ENCODE assay signal across 17 mouse cellular contexts in the genomic region with DNA sequence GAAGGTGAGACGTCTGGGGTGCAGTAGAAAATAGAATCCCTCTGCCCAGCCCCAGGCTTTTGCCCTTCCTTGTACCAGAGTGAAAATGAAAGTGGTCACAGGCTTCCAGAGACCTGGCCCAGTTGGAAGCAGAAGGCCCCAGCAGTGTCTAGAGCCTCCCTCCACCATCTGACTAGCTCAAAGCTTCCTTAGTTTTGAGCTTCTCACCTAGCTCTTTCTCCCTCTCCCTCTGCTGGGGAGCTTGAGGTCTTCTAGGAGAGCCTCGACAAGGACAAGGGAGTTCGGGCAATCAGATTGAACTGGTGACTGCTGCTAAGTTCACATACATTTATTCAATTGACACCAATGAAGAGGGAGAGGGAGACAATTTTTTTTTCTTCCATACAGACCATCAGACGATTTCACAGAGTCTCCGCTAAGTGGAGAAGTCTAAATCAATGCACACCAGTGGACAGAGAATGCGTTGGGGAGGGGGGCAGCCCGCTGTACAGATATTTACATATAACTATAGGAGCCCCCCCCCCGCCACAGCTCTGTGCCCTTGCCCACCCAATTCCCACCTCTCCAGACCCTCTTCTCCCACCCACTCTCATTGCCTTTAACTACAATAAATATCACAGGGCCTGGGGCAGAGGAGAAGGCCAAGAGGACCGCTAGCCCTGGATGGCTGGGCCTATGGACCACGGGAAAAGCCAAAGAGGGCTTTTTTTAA. TPM values are rescaled to one million over a fixed set of nuclear protein-coding genes. Genes with fewer than 3 reads are reported as not detected.
DNase-seq lines count a peak whose midpoint lies in the region; ATAC-seq and TF ChIP-seq lines count a peak whose summit lies in the region.
"Had no signal": no experiment of that assay in that cellular context is flagged by ENCODE, and none has a peak within 500 bp of the region (broad histone marks: within the 10 kb centered on the region; RNA-seq: fewer than 3 reads in every experiment).

No protein-coding gene starts in this region.

- peak; percentile 34; the same call in 1 of the 2 replicates for TF ChIP-seq CTCF in kidney, postnatal 0 days (IDR thresholded peaks at IDR 0.05; ENCODE audit: low read depth)

- peaks cover 11% of the 10 kb centered on the region; the same call in 1 of the 2 replicates for H3K4me1 ChIP-seq in kidney, postnatal 0 days (replicated peaks; ENCODE audit: insufficient read depth, low read length)
- peaks cover 43% of the 10 kb centered on the region for H3K4me1 ChIP-seq in embryonic facial prominence, embryonic 15.5 days
- H3K4me1 ChIP-seq in midbrain, embryonic 13.5 days (replicated peaks) = peaks cover 38% of the 10 kb centered on the region

- H3K27ac ChIP-seq in kidney, postnatal 0 days = no peak overlapping the region
- H3K27ac ChIP-seq in embryonic facial prominence, embryonic 15.5 days (replicated peaks) = no peak overlapping the region
- no peak overlapping the region for H3K27ac ChIP-seq in midbrain, embryonic 13.5 days
- H3K27ac ChIP-seq: gastrocnemius, adult 2 months had no signal

- ATAC-seq in kidney, postnatal 0 days (replicated peaks; ENCODE audit: low FRiP score, low read depth) = no peak
- ATAC-seq in embryonic facial prominence, embryonic 15.5 days (ENCODE audit: insufficient number of reproducible peaks, low FRiP score, low TSS enrichment, low read depth) = no peak
- ATAC-seq in midbrain, embryonic 13.5 days = no peak

- peak overlapping the region; percentile 82 for H3K4me2 ChIP-seq in kidney, postnatal 0 days (ENCODE audit: low read length)
- H3K4me2 ChIP-seq in embryonic facial prominence, embryonic 15.5 days (replicated peaks) = peak overlapping the region; percentile 92
- H3K4me2 ChIP-seq in midbrain, embryonic 13.5 days (replicated peaks) = no peak overlapping the region
- H3K4me2 ChIP-seq: lung, embryonic 14.5 days had no signal

- intact Hi-C loops in gastrocnemius, postnatal 14 days (cut with DNase I; ENCODE audit: low total_unique reads) = loop anchor here (5.0 kb wide), 1 partner anchor 239 kb away; no protein-coding TSS in a partner anchor

- 37% methylated on average over 10 of the region's 10 CpGs for WGBS in kidney, postnatal 0 days
- WGBS in embryonic facial prominence, embryonic 15.5 days = 25% methylated on average over 10 of the region's 10 CpGs
- 8% methylated on average over 10 of the region's 10 CpGs for WGBS in midbrain, embryonic 13.5 days

- peaks cover 23% of the 10 kb centered on the region; the same call in 1 of the 2 replicates for H3K27me3 ChIP-seq in kidney, postnatal 0 days (ENCODE audit: insufficient read depth, low read length)
- peaks cover 98% of the 10 kb centered on the region for H3K27me3 ChIP-seq in embryonic facial prominence, embryonic 15.5 days
- peaks cover 100% of the 10 kb centered on the region for H3K27me3 ChIP-seq in midbrain, embryonic 13.5 days

- peak; percentile 36 for DNase-seq in embryo, embryonic 11 days
- DNase-seq in embryo, embryonic 9.5 days (ENCODE audit: extremely low spot score) = no peak
- peak; percentile 73 for DNase-seq in kidney, postnatal 0 days (ENCODE audit: low spot score)
- DNase-seq in kidney, adult 11 months = no peak
- DNase-seq in right cerebral cortex, postnatal 25 days = no peak
- no peak for DNase-seq in gastrocnemius, postnatal 14 days
- DNase-seq: adrenal gland, postnatal 25 days; cerebellum, postnatal 36 days; gastrocnemius, adult 2 months; liver; thymus, postnatal 14 days had no signal

- peak overlapping the region; percentile 29; the same call in 1 of the 2 replicates for H3K9ac ChIP-seq in kidney, postnatal 0 days (ENCODE audit: low read depth, low read length)
- H3K9ac ChIP-seq in embryonic facial prominence, embryonic 15.5 days = no peak overlapping the region
- no peak overlapping the region for H3K9ac ChIP-seq in midbrain, embryonic 13.5 days (replicated peaks)
- H3K9ac ChIP-seq: lung, embryonic 14.5 days had no signal

- H3K4me3 ChIP-seq in kidney, postnatal 0 days (replicated peaks; ENCODE audit: low read depth, low read length) = peak overlapping the region; percentile 68
- H3K4me3 ChIP-seq in embryonic facial prominence, embryonic 15.5 days (replicated peaks) = peak overlapping the region; percentile 59
- peak overlapping the region; percentile 44; the same call in 1 of the 2 replicates for H3K4me3 ChIP-seq in midbrain, embryonic 13.5 days (replicated peaks)

- H3K9me3 ChIP-seq in kidney, postnatal 0 days (replicated peaks; ENCODE audit: low read length) = no peaks in the 10 kb centered on the region
- H3K9me3 ChIP-seq in embryonic facial prominence, embryonic 15.5 days (replicated peaks) = no peaks in the 10 kb centered on the region
- no peaks in the 10 kb centered on the region for H3K9me3 ChIP-seq in midbrain, embryonic 13.5 days

- no peaks in the 10 kb centered on the region for H3K36me3 ChIP-seq in kidney, postnatal 0 days (ENCODE audit: insufficient read depth, low read length)
- H3K36me3 ChIP-seq in embryonic facial prominence, embryonic 15.5 days = no peaks in the 10 kb centered on the region
- H3K36me3 ChIP-seq in midbrain, embryonic 13.5 days = no peaks in the 10 kb centered on the region

RNA-seq across cellular contexts. Expression of a gene that starts 2.5 kb away (rescaled TPM):
- polyA plus RNA-seq in kidney, postnatal 0 days (2015; fragmentation: Nextera tagmentation; extraction: Ambion mirVana) = 3.9 and 6.3 TPM in 2 replicates
- 1.8 and 2.3 TPM in 2 replicates for polyA plus RNA-seq in embryonic facial prominence, embryonic 15.5 days (2015; fragmentation: Nextera tagmentation; extraction: Ambion mirVana)
- 0.41 and 0.50 TPM in 2 replicates for polyA plus RNA-seq in midbrain, embryonic 13.5 days (2015; fragmentation: Nextera tagmentation; extraction: Ambion mirVana)
- under 1 TPM; 0.42 to 0.72 TPM for total RNA-seq in gastrocnemius, postnatal 14 days (2021)
- polyA plus RNA-seq: stomach, embryonic 14.5 days had no signal

RNA-seq across cellular contexts. Expression of a gene that starts 19.7 kb away (rescaled TPM):
- not detected in 2 replicates for polyA plus RNA-seq in kidney, postnatal 0 days (2015; fragmentation: Nextera tagmentation; extraction: Ambion mirVana)
- 0.20 TPM in 1 of 2 replicates, not detected in the other for polyA plus RNA-seq in embryonic facial prominence, embryonic 15.5 days (2015; fragmentation: Nextera tagmentation; extraction: Ambion mirVana)
- polyA plus RNA-seq in midbrain, embryonic 13.5 days (2015; fragmentation: Nextera tagmentation; extraction: Ambion mirVana) = not detected in 2 replicates
- total RNA-seq in gastrocnemius, postnatal 14 days (2021) = not detected
- total RNA-seq: adrenal gland, postnatal 25 days; gastrocnemius, adult 2 months; layer of hippocampus, adult 8-10 months had no signal
- polyA plus RNA-seq: heart, embryonic 11.5 days; lung, embryonic 14.5 days; stomach, embryonic 14.5 days had no signal

Comparison
In these comparisons a context has a peak if more than half of its experiments do, and no peak if none do; other contexts are left out.
1. DNase-seq: peak in embryo, embryonic 11 days (single experiment) and kidney, postnatal 0 days (single experiment); none in embryo, embryonic 9.5 days (single experiment), kidney, adult 11 months (single experiment), right cerebral cortex, postnatal 25 days (single experiment) and gastrocnemius, postnatal 14 days (single experiment).
2. Peak in every context shown above with its lines, with median percentiles within 50 percentile points of each other: H3K4me3 ChIP-seq.